Mouse (Mus musculus): ENCODE measurements around the gene 2900026A02Rik. TPM values are rescaled to one million over a fixed set of nuclear protein-coding genes. Genes with fewer than 3 reads are reported as not detected.

Gene 2900026A02Rik
- total RNA-seq, 2 experiments from 2014 or later, result 63.4 to 65.6 TPM

DNA sequence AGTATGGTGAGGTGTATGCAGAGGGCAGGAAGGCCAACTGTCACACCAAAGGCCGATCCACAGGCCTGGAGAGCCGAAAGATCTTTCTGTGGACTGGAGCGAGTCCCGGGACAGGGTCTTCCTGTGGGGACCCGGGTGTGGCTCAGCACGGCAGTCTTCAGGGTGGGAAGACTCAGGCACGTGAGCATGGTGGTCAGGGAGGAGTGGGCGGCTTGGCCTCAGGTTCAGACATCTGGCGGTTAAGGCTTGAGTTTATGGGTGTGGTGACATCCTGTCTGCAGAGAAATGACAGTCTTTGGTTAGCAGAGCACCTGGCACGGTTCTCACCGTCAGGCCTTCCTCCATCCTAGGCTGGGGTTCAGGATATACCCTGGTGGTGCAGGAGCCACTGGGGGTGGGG lies 130.3 kb downstream of the 2900026A02Rik start:
- DNase-seq (ENCODE audit: extremely low spot score in 1 of 2, low spot score in 2 of 2), result peak in 1 of 2 experiments; percentile 58
- intact Hi-C loops (cut with DNase I), result no loop called here

DNA sequence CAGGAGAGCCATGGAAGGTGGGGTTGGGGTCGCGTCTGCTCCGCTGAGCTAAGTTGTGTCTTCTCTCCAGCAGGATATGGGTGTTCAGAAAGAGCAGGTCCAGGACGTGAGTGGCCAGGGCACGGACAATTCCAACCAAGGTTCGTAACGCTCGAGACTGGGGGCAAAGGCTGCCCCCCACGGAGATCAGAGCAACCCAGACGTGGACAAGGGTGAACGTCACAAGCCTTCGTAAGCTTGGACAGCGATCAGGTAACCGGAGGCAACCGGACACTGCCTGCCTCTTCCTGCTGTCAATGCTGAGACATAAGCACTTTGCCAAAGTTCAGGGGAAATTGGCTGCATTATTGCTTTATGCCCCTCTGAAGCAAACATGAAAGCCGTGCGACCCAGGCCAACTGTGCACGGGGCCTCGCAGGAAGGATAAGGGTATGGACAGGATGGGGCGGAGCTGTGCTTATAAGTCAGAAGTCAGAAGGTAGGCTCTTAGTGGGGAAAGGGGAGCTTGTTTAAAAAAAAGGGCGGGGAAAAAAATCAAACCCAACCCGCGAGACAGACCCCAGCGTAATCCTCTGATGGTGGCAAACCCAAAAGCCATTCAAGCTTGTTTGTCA lies 130.9 kb downstream of the 2900026A02Rik start:
- intact Hi-C loops (cut with DNase I), result no loop called here
- DNase-seq (ENCODE audit: extremely low spot score in 1 of 2, low spot score in 2 of 2), result peak in 1 of 2 experiments; percentile 35

DNA sequence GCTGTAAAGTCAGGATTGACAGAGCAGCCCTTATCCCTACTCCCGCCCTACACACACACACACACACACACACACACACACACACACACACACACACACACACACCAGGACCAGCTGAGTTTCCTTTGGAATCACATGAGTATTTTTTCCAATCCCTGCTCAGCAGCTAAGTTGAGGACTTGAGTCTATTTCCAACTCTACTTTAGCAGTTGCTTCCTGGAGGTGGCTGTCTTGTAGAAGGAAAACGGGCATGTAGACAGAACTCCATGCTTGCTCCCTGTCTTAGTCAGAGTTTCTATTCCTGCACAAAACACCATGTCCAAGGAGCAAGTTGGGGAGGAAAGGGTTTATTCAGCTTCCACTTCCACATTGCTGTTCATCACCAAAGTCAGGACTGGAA lies 133.6 kb downstream of the 2900026A02Rik start:
- no peak for DNase-seq (ENCODE audit: extremely low spot score in 1 of 2, low spot score in 2 of 2)
- intact Hi-C loops (cut with DNase I), result no loop called here

DNA sequence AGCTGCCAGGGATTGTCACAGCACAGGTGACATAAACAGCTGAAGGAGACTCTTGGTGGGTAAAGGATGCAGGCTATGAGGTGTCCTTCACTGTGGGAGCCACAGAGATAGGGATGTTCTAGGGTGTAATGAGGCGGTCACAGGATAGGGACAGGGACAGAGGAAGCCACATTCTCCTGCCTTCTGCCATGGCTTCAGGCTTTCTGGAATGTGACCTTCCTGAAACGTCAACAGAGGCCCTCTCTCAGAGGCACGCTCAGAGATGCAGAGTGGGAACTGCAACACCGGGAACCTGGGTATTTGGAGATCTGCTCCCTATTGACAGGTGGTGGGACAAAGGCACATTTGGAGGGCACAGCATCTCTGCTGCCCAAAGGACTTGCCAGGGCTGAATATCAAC lies 134.0 kb downstream of the 2900026A02Rik start:
- intact Hi-C loops (cut with DNase I), result no loop called here
- DNase-seq (ENCODE audit: extremely low spot score in 1 of 2, low spot score in 2 of 2), result no peak

DNA sequence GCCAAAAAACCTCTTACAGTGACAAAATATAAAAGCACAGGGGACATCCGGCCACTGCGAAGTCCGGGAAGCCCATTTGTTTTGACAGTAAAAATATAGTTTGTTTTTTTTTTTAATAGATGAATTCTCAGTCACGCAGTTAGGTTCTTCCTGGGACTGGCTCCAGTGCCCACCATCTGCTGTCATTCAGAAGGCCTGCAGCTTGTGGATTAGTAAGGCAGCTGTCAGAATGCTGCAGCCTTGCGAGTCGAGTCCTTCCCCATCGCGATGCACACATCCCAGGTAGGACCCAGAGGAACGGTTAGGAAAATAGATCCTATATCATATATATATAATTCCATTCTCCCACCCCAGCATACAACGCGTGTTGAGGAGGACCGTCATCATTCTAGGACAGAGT lies 134.6 kb downstream of the 2900026A02Rik start:
- intact Hi-C loops (cut with DNase I), result no loop called here
- DNase-seq (ENCODE audit: extremely low spot score in 1 of 2, low spot score in 2 of 2), result no peak

DNA sequence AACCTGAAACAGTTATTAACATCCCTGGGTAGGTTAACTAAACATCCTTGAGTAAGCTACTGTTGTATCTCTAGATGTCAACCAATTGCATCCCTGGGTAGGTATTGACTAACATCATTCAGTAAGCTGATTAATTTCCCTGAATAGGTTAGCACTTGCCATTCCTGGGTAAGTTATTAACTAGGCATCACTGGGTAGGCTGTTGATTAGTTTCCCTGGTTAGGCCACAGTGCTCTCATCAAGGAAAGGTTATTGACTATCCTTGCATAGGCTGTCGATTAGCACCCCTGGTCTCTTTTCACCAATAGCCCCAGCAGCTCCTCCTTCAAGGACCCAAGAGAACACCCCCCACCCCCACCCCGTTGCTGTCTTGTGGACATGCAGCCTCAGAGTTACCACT lies 135.1 kb downstream of the 2900026A02Rik start:
- intact Hi-C loops (cut with DNase I), result no loop called here
- DNase-seq (ENCODE audit: extremely low spot score in 1 of 2, low spot score in 2 of 2), result no peak

DNA sequence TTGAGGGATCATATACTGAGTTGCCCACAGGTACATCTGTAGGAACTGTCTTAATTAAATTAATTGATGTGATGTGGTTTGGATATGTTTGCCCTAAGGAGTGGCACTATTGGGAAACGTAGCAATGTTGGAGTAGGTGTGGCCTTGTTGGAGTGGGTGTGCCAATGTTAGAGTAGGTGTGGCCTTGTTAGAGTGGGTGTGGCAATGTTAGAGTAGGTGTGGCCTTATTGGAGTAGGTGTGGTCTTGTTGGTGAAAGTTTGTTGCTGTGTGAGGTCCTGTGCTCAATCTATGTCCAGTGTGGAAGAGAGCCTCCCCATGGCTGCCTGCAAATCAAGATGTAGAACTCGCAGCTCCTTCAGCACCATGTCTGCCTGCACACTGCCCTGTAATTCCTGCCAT lies 136.7 kb downstream of the 2900026A02Rik start:
- peak in 1 of 2 experiments; percentile 14 for DNase-seq (ENCODE audit: extremely low spot score in 1 of 2, low spot score in 2 of 2)
- intact Hi-C loops (cut with DNase I), result no loop called here

DNA sequence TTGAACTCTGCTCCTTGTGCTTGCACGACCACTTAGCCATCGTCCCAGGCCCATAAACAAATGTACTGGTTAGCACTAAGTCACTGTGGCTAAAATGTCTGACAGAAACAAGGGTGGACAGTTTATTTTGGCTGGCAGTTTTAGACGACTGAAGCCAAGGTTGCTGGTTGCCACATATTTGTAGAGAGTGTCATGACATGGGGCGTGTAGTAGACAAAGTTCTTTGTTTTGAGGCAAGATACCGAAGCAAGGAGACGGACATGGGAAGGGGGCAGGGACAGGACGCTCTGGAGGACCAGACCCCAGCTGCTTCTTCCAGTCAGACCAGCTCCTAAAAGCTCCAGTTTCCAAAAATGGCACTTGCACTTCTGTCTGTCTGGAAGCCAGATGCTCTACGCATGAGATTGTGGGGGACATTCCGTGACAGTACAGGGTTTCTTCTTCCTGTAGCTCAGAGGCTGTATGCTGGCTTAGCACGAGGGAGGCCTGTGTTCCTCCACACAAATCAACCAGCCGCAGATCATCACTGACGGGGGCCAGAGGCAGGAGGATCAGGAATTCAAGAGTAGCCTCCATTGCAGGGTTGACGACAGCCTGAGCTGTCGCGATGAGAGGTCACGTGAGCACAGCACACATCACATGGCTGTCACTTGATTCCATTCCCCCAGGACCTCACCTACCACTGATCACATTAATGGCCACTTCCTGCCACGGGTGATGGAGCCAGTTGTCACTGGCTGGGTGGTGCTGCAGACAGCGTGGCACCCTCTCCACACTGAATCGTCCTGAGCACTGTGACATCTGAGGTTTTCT lies 138.5 kb downstream of the 2900026A02Rik start:
- peak in 1 of 2 experiments; percentile 31 for DNase-seq (ENCODE audit: extremely low spot score in 1 of 2, low spot score in 2 of 2)
- intact Hi-C loops (cut with DNase I), result no loop called here

DNA sequence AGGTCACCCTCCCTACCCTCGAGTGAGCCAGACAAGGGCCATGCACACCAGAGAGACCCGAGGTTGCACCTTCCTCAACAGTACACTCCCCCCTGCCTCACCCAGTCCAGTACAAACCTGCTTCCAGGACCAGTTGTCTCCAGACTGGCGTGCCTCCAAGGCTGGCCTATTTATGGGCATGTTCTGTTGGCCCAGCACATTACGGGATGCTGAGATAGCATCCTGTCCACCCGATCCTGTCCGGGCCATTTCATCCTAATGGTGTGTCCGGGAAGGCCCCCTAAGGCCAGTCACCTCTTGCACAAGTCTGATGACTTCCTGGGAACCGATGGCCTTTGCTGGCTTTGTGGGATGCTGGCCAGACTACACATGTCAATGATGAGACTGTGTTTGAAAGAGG lies 139.6 kb downstream of the 2900026A02Rik start, which contains the start of gene Crybb3:
TSS of gene Crybb3 (minus strand) at position 146 of the 400 bp plus-strand sequence.
- intact Hi-C loops (cut with DNase I), result no loop called here
- DNase-seq (ENCODE audit: extremely low spot score in 1 of 2, low spot score in 2 of 2), result peak in 1 of 2 experiments; percentile 75

DNA sequence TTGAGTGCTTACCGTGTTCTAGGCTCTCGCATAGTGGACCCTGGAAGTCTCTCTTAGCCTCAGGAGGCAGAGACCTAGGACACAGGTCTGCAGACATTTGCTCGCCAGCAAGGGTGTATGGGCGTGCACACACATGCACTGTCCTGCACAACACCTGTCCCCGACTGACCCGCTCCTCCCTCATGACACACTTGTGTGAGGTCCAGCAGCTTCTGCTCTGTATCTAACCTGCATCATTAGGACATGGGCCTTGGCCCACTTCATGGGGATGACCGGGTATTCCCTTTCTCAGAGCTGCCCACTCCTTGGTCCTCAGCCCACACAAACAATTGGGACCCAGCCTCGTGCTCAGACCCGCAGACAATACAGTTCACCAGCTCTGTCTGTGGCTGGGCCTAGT lies 140.0 kb downstream of the 2900026A02Rik start:
- intact Hi-C loops (cut with DNase I), result no loop called here

DNA sequence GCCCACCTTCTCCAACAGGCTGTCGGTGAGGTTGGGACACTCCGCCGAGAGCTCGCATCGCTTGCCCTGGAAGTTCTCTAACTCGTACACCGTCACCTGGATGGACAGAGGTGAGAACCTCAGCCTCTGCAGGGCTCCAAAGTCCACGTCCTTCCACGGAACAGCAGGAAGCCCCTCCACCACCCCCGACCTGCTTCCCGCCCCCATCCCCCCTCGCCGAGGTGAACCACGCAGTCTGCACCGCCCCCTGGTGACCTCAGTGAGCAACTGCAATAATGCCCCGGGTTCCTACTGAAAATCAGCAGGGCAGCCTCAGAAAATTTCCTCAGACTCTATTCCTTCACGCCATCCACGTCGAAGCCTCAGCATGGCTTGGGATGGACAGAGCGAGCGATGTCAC lies 141.3 kb downstream of the 2900026A02Rik start:
- intact Hi-C loops (cut with DNase I), result loop anchor here (5.0 kb wide), 1 partner anchor 207 kb away; no protein-coding TSS in a partner anchor
- peak in 1 of 2 experiments; percentile 76 for DNase-seq (ENCODE audit: extremely low spot score in 1 of 2, low spot score in 2 of 2)

More for the DNA sequence above, 140.0 kb downstream of the 2900026A02Rik start:
- no peak for DNase-seq (ENCODE audit: extremely low spot score in 1 of 2, low spot score in 2 of 2)

DNA sequence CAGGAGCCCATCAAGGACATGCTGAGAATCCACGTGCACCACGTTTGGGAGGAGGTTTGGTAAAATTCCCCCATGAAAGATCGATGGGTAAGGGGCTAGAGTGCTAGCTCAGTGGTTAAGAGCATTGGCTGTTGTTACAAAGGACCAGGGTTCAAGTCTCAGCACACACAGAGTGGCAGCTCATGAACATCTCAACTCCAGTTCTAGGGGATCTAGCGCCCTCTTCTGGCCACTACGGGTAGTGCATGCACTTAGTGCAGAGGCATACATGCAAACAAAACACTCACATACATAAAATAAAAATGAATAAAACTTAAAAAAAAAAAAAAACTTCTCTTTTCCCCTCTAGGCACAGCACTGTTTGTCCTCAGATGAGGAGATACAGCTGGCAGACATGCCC lies 142.3 kb downstream of the 2900026A02Rik start:
- peak in 1 of 2 experiments; percentile 19 for DNase-seq (ENCODE audit: extremely low spot score in 1 of 2, low spot score in 2 of 2)
- intact Hi-C loops (cut with DNase I), result loop anchor here (5.0 kb wide), 1 partner anchor 206 kb away; no protein-coding TSS in a partner anchor

DNA sequence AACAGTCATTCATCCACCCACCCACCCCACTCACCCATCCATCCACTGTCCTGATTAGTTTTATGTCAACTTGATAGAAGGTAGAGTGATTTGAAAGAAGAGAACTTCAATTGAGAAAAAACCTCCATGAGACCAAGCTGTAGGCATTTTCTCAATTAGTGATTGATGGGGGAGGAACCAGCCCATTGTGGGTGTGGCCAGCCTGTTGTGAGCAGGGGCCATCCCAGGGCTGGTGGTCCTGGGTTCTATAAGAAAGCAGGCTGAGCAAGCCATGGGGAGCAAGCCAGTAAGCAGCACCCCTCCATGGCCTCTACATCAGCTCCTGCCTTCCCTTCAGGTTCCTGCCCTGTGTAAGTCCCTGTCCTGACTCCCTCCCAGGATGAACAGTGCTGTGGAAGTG lies 151.0 kb downstream of the 2900026A02Rik start, which contains the start of gene Crybb2:
TSS of gene Crybb2 (minus strand) at position 101 of the 400 bp plus-strand sequence.
- intact Hi-C loops (cut with DNase I), result no loop called here
- no peak for DNase-seq (ENCODE audit: extremely low spot score in 1 of 2, low spot score in 2 of 2)

DNA sequence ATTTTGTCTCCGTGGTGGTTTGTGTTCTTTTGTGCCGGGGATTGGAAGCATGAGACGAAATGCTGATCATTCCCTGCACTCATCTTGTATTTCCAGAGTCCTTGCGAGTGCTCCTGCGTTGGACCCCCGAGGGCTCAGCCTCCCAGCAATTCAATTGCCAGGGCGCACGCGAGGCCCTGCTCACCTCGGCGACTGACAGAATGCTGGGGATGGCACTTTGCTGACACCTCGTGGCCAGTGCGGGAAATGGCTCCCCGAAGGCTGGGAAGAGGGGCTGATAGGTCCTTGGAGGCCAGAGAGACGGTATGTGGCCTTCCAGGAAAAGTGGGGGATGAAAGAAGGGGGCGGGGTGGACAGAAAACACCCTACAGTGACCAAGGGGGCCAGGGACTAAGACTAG lies 166.7 kb downstream of the 2900026A02Rik start:
- intact Hi-C loops (cut with DNase I), result loop anchor here (1.0 to 10.0 kb wide), 4 partner anchors 37 to 580 kb away; partner anchors contain the start of genes Grk3 and Sez6l
- DNase-seq (ENCODE audit: extremely low spot score in 1 of 2, low spot score in 2 of 2), result peak; percentile 75 to 83

DNA sequence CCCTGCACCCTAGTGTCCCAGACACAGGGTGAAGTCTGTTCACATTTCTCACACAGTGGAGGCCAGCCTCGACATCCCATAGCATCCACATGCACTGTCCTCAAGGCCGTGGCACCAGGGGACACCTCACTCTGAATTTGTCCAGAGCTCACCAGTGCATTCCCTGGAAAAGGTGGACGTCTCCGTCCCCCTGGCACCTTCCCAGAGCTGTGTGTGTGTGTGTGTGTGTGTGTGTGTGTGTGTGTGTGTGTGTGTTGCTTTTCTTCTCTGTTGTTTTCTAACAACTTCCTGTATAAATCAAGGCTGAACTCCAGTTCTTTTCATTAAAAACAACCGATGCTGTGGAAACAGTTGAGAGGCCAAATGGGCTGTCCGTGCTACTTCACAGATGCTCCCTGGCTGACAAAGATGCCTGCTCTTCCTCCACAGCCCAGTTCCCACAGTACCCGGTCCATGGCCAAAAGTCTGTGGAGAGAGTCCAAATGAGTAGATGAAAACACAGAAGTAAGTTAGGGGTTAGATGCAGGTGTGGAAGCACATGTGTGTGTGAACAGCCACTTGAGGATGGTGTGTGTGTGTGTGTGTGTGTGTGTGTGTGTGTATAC lies 170.4 kb downstream of the 2900026A02Rik start:
- intact Hi-C loops (cut with DNase I), result loop anchor here (5.0 to 10.0 kb wide), 3 partner anchors 33 to 576 kb away; partner anchors contain the start of genes Grk3 and Sez6l
- peak in 1 of 2 experiments; percentile 39 for DNase-seq (ENCODE audit: extremely low spot score in 1 of 2, low spot score in 2 of 2)

DNA sequence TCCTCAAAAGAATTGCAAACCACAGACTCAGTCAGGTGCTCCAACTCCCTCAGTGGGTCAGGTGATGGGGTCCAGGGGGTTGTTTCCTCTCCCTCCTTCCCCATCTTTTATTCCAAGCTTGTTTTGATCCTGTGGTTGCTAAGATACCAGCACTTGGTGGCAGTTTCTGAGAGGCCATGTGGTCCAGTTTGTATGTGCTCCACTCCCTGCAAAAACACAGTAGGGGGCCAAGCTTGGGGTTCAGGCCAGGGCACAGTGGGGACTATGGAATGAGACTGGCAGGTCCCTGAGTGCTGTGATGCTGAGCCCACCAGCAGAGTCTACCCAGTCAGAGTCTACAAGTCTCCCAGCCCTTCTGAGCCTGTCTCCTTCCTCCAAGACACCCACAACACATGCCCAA lies 171.2 kb downstream of the 2900026A02Rik start:
- no peak for DNase-seq (ENCODE audit: extremely low spot score in 1 of 2, low spot score in 2 of 2)
- intact Hi-C loops (cut with DNase I), result loop anchor here (5.0 to 10.0 kb wide), 4 partner anchors 33 to 575 kb away; partner anchors contain the start of genes Grk3 and Sez6l

DNA sequence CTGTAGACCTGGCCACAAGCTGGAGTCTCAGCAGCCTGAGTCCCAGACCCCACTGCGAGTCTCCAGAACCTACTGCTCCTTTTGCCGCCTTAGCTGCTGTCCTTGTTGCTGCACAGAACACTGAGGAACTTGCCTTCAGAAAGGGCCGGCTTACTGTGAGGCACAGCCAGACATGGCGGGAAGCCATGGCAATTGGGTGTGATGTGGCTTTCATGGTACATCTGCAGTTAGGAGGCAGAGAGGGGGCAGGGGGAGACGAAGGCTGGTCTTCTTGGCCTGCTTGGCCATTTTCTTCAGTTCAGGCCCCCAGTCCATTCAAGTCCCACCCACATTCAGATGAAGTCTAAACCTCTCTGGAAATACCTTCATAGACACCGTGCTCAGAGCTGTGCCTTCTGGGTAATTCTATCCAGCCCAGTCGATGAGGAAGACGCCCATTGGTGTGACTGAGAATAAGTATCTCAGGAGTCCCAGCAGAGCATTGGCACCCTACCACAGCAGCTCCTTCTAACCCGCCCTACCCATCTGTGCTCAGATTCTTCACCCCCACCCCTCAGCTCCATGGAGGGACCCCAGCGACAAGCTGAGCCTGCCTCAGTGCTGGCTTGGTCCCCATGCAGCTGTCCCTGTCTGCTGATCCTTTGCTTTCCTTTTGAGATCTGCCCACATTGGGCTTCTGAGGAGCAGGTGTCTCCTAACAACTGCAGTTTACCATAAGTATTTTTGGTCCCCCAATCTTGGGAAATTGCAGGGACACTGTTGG lies 175.3 kb downstream of the 2900026A02Rik start:
- intact Hi-C loops (cut with DNase I), result loop anchor here (5.0 kb wide), 1 partner anchor 108 kb away; no protein-coding TSS in a partner anchor
- peak; percentile 55 to 63 for DNase-seq (ENCODE audit: extremely low spot score in 1 of 2, low spot score in 2 of 2)

DNA sequence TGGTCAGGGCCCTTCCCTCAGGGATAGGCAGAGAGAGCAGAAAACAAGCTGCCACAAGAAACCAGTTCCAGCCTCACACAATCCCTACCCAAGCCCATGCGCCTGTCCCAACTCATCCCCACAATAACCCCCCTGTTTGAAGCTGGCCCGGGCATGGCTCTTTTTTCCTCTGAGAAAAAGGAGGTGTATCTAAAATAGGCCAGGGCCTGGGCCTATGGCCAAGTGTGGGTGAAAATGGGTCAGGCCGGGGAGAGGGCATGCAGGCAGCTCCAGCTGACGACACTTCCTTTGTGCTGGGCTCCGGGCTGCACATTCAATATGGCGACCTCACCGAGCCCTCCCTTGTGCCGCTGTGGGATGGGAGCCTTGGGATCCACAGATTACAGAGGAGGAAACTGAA lies 177.5 kb downstream of the 2900026A02Rik start:
- DNase-seq (ENCODE audit: extremely low spot score in 1 of 2, low spot score in 2 of 2), result peak; percentile 52 to 69
- intact Hi-C loops (cut with DNase I), result no loop called here

Measured in left cerebral cortex, postnatal 10 days (tissue).